Mouse (Mus musculus): ENCODE measurements around the gene Gm35549. TPM values are rescaled to one million over a fixed set of nuclear protein-coding genes. Genes with fewer than 3 reads are reported as not detected.
"Not testable (repeated sequence)": the region's sequence is repeated elsewhere in the genome, so short reads cannot be mapped to it uniquely, and the experiment has no call there.

The Gm35549 gene
- polyA plus RNA-seq, 1 experiment from 2014 or later, result 0.32 TPM

- TF ChIP-seq EP300 (optimal IDR thresholded peaks at IDR 0.05) (no peak), CTCF (IDR thresholded peaks at IDR 0.05; ENCODE audit: low read depth) (no peak)
- 96% methylated on average over 4 of the region's 4 CpGs for WGBS
- ATAC-seq (ENCODE audit: low FRiP score, low TSS enrichment), result no peak
These were observed 11.8 kb upstream of the Gm35549 start for GRCm38 (mm10) chr9:122855617-122856016.

DNA sequence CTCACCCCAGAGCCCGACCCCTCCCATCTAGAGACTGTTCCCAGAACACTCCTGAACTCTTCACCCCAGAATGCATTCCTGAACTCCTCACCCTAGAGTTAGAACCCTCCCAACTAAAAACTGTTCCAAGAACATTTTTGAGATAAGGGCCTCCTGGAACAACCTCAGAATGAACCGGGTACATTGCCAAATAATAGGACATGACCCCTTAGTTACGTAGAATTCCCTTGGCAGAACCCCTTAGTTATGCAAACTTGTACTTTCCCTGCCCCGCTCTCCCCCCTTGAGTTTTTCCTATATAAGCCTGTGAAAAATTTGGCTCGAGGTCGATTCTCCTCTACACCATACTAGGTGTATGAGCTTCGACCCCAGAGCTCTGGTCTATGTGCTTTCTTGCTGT, 11.3 kb upstream of the Gm35549 start:
- 80% methylated on average over 2 of the region's 7 CpGs for WGBS
- not testable (repeated sequence) for ATAC-seq (ENCODE audit: low FRiP score, low TSS enrichment)

More at GRCm38 (mm10) chr9:122855617-122856016, 11.8 kb upstream of the Gm35549 start:
- DNase-seq (ENCODE audit: low spot score), result no peak
- Histone ChIP-seq H3K4me3 (ENCODE audit: low read depth, low read length) (no peak overlapping the region), H3K9ac (ENCODE audit: low read length) (no peak overlapping the region), H3K4me2 (replicated peaks; ENCODE audit: low read depth) (no peak overlapping the region), H3K36me3 (ENCODE audit: control insufficient read depth, insufficient read depth, low read length) (peaks cover 68% of the 10 kb centered on the region), H3K27ac (replicated peaks) (no peak overlapping the region), H3K4me1 (replicated peaks; ENCODE audit: control insufficient read depth, insufficient read depth) (no peaks in the 10 kb centered on the region), H3K9me3 (ENCODE audit: control insufficient read depth, low read length) (peaks cover 7% of the 10 kb centered on the region; the same call in 1 of the 2 replicates), H3K27me3 (ENCODE audit: control insufficient read depth, insufficient read depth, low read length) (no peaks in the 10 kb centered on the region)

GRCm38 (mm10) chr9:122854526-122854925, 10.7 kb upstream of the Gm35549 start:
- TF ChIP-seq EP300 (optimal IDR thresholded peaks at IDR 0.05) (no peak), CTCF (IDR thresholded peaks at IDR 0.05; ENCODE audit: low read depth) (no peak)

More for the DNA sequence above, 11.3 kb upstream of the Gm35549 start:
- not testable (repeated sequence) for H3K9ac ChIP-seq (ENCODE audit: low read length); H3K4me2 ChIP-seq (replicated peaks; ENCODE audit: low read depth); DNase-seq (ENCODE audit: low spot score); H3K27ac ChIP-seq (replicated peaks); H3K9me3 ChIP-seq (ENCODE audit: control insufficient read depth, low read length); H3K27me3 ChIP-seq (ENCODE audit: control insufficient read depth, insufficient read depth, low read length); H3K4me3 ChIP-seq (ENCODE audit: low read depth, low read length); H3K4me1 ChIP-seq (replicated peaks; ENCODE audit: control insufficient read depth, insufficient read depth)
- H3K36me3 ChIP-seq (ENCODE audit: control insufficient read depth, insufficient read depth, low read length), result peaks cover 67% of the 10 kb centered on the region

GRCm38 (mm10) chr9:122847811-122848311, 4.0 kb upstream of the Gm35549 start:
- H3K9me3 ChIP-seq (ENCODE audit: control insufficient read depth, low read length); H3K27me3 ChIP-seq (ENCODE audit: control insufficient read depth, insufficient read depth, low read length); H3K9ac ChIP-seq (ENCODE audit: low read length); DNase-seq (ENCODE audit: low spot score); H3K4me1 ChIP-seq (replicated peaks; ENCODE audit: control insufficient read depth, insufficient read depth); H3K4me2 ChIP-seq (replicated peaks; ENCODE audit: low read depth); H3K4me3 ChIP-seq (ENCODE audit: low read depth, low read length); ATAC-seq (ENCODE audit: low FRiP score, low TSS enrichment); H3K27ac ChIP-seq (replicated peaks): not testable (repeated sequence)
- 82% methylated on average over 4 of the region's 8 CpGs for WGBS
- H3K36me3 ChIP-seq (ENCODE audit: control insufficient read depth, insufficient read depth, low read length), result peaks cover 13% of the 10 kb centered on the region

More at GRCm38 (mm10) chr9:122854526-122854925, 10.7 kb upstream of the Gm35549 start:
- Histone ChIP-seq H3K9ac (ENCODE audit: low read length) (no peak overlapping the region), H3K4me3 (ENCODE audit: low read depth, low read length) (no peak overlapping the region), H3K27ac (replicated peaks) (no peak overlapping the region), H3K4me2 (replicated peaks; ENCODE audit: low read depth) (no peak overlapping the region), H3K4me1 (replicated peaks; ENCODE audit: control insufficient read depth, insufficient read depth) (no peaks in the 10 kb centered on the region), H3K27me3 (ENCODE audit: control insufficient read depth, insufficient read depth, low read length) (no peaks in the 10 kb centered on the region), H3K9me3 (ENCODE audit: control insufficient read depth, low read length) (peaks cover 6% of the 10 kb centered on the region; the same call in 1 of the 2 replicates), H3K36me3 (ENCODE audit: control insufficient read depth, insufficient read depth, low read length) (peaks cover 63% of the 10 kb centered on the region)
- 91% methylated on average over 7 of the region's 7 CpGs for WGBS
- ATAC-seq (ENCODE audit: low FRiP score, low TSS enrichment) (no peak), DNase-seq (ENCODE audit: low spot score) (no peak)

- no peaks in the 10 kb centered on the region for H3K9me3 ChIP-seq (ENCODE audit: control insufficient read depth, low read length)
- H3K27ac ChIP-seq (replicated peaks), result no peak overlapping the region
- H3K27me3 ChIP-seq (ENCODE audit: control insufficient read depth, insufficient read depth, low read length), result no peaks in the 10 kb centered on the region
- no peak overlapping the region for H3K4me2 ChIP-seq (replicated peaks; ENCODE audit: low read depth)
- no peak overlapping the region for H3K9ac ChIP-seq (ENCODE audit: low read length)
- no peaks in the 10 kb centered on the region for H3K4me1 ChIP-seq (replicated peaks; ENCODE audit: control insufficient read depth, insufficient read depth)
- H3K4me3 ChIP-seq (ENCODE audit: low read depth, low read length), result no peak overlapping the region
- no peak for ATAC-seq (ENCODE audit: low FRiP score, low TSS enrichment)
- peaks cover 2% of the 10 kb centered on the region; the same call in 1 of the 2 replicates for H3K36me3 ChIP-seq (ENCODE audit: control insufficient read depth, insufficient read depth, low read length)
- no peak for DNase-seq (ENCODE audit: low spot score)
- TF ChIP-seq EP300 (optimal IDR thresholded peaks at IDR 0.05), result no peak
- TF ChIP-seq CTCF (IDR thresholded peaks at IDR 0.05; ENCODE audit: low read depth), result no peak
These were observed 2.3 kb upstream of the Gm35549 start for GRCm38 (mm10) chr9:122846156-122846555.

GRCm38 (mm10) chr9:122845621-122846020, 1.8 kb upstream of the Gm35549 start:
- H3K4me3 ChIP-seq (ENCODE audit: low read depth, low read length), result no peak overlapping the region
- no peak for TF ChIP-seq EP300 (optimal IDR thresholded peaks at IDR 0.05)
- no peak for TF ChIP-seq CTCF (IDR thresholded peaks at IDR 0.05; ENCODE audit: low read depth)
- no peak overlapping the region for H3K9ac ChIP-seq (ENCODE audit: low read length)
- H3K36me3 ChIP-seq (ENCODE audit: control insufficient read depth, insufficient read depth, low read length), result peaks cover 2% of the 10 kb centered on the region; the same call in 1 of the 2 replicates
- H3K27ac ChIP-seq (replicated peaks), result no peak overlapping the region
- H3K27me3 ChIP-seq (ENCODE audit: control insufficient read depth, insufficient read depth, low read length), result no peaks in the 10 kb centered on the region
- H3K4me1 ChIP-seq (replicated peaks; ENCODE audit: control insufficient read depth, insufficient read depth), result no peaks in the 10 kb centered on the region
- H3K4me2 ChIP-seq (replicated peaks; ENCODE audit: low read depth), result no peak overlapping the region
- DNase-seq (ENCODE audit: low spot score) (no peak), ATAC-seq (ENCODE audit: low FRiP score, low TSS enrichment) (no peak)
- no peaks in the 10 kb centered on the region for H3K9me3 ChIP-seq (ENCODE audit: control insufficient read depth, low read length)
- WGBS, result 83% methylated on average over 3 of the region's 3 CpGs

All from stomach, postnatal 0 days (tissue).